Comparison of ENCODE assay signal across 13 mouse cellular contexts in the genomic region with DNA sequence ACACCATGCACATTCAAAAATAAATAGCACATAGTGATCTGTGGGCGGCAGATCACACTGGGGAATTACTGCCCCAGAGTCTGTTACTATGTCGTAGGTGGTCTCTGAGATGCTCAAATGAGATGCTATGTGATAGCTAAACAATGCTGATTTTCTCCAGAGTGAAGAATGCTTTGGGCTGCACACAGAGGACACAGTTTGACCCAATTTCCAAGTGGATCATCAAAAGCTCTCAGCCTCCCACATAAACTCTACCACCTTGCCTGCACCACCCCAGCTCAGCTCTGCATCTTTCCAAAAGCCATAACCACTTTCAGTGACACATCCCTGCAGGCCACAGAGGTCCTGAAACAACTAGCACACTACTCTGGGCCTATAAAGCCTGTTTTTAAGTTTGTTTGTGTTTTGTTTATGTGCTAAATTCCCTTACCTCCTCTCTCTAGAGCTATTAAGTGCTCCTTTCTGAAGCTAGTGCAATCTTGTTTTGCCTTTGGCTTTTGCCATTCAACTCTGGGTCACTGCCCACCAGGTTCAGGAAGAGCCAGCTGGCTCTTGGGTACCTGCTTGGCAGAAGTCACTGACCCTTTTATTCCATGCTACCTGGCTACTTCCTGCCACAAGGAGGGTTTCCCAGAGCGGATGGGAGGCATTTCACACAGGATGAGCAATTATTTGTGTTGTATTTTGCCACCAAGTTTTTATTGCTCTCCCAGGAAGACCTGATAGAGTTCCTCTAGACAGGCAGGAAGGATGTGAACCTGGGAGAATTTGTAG.
DNase-seq lines count a peak whose midpoint lies in the region.
"Had no signal": no experiment of that assay in that cellular context is flagged by ENCODE, and none has a peak within 500 bp of the region (broad histone marks: within the 10 kb centered on the region; RNA-seq: fewer than 3 reads in every experiment).

No protein-coding gene starts in this region.

- intact Hi-C loops in left cerebral cortex, postnatal 36 days (cut with DNase I): no loop called here

- DNase-seq in left cerebral cortex, adult 9 months (ENCODE audit: low spot score in 2 of 2): peak; percentile 2 to 14
- no peak for DNase-seq in left cerebral cortex, postnatal 36 days (ENCODE audit: low spot score in 2 of 2)
- peak; percentile 55 for DNase-seq in cerebellum, adult 11-12 months
- peak; percentile 69 for DNase-seq in cerebellum, adult 9-11 months
- peak; percentile 2 for DNase-seq in telencephalon, adult 2 months (ENCODE audit: low read depth, low spot score)
- DNase-seq in embryo, embryonic 9.5 days (ENCODE audit: extremely low spot score): no peak
- DNase-seq in kidney, adult 11 months: no peak
- DNase-seq: gastrocnemius, adult 2 months; kidney, adult 8-10 months; kidney, postnatal 14 days; liver, embryonic 13.5 days; lung, adult 2 months; lung, postnatal 14 days had no signal

Comparison
In these comparisons a context has a peak if more than half of its experiments do, and no peak if none do; other contexts are left out.
1. DNase-seq: peak in left cerebral cortex, adult 9 months (2 of 2), cerebellum, adult 11-12 months (single experiment), cerebellum, adult 9-11 months (single experiment) and telencephalon, adult 2 months (single experiment); none in left cerebral cortex, postnatal 36 days (0 of 2), embryo, embryonic 9.5 days (single experiment) and kidney, adult 11 months (single experiment).